Mouse (Mus musculus) liver, adult (tissue): ENCODE measurements around the gene Fermt2.

Experiments
- GATA4 ChIP-seq: IDR thresholded peaks from 2 replicates; pipeline ENCODE4 v1.6.1; 2014; ENCODE audit warnings: mild to moderate bottlenecking, low read length; ENCODE audit not compliant: insufficient replicate concordance

Gene Fermt2

DNA sequence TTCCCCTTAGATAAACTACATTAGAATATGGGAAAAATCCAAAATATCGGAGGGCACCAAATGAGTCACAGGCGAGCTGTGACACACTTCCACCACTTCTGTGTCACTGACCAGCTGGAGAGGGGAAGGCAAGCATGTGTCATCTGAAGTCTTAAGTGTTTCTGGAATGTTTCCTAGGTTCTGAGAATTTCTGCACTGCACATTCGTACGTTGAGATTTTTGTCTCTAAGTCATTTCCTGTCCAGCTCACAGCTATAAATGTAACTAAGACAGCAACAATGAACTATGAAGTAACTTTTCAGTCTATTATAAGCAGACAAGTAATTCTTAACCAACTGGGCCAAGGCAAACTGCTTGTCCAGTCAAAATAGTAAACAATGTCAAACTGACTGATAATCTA, 37.9 kb downstream of the Fermt2 start:
- TF ChIP-seq GATA4, result no peak

DNA sequence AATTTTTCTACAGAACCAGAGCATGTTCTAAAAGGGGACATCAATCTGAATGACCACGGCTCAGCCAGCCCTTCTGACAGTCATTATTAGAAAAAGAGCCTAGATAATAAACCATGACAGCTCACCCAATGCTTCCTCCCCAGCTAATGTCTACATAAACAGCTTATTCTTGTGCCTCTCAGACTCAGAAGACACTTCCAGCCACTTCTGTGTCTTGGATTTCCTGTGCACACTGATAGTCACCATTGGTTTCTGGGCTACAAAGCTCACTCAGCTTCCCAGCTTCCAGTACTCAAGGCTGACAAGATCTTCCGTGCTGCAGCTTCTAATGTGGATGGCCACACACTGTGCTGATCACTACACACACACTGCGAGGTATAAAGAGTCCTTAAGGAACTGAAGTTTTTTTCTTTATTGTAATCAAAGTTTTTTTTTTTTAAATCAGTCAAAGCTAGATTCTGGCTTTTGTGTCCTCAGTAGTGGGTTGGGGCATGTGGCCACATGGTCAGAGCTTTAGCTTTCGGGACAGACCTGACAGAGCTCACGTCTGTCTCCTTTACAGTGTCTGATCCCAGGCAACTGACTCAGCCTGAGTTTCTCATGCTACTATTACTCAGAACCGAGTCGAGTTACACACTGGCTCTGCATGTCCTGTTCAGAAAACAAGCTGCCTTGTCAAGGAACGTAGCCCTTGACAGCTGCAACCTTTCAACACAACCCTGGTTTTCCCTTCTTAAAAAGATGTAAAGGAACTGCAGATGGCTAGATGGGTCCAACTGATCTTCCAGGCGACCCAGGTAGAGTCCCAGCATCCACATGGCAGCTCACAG, 50.7 kb downstream of the Fermt2 start:
- peak; percentile 62 for TF ChIP-seq GATA4

DNA sequence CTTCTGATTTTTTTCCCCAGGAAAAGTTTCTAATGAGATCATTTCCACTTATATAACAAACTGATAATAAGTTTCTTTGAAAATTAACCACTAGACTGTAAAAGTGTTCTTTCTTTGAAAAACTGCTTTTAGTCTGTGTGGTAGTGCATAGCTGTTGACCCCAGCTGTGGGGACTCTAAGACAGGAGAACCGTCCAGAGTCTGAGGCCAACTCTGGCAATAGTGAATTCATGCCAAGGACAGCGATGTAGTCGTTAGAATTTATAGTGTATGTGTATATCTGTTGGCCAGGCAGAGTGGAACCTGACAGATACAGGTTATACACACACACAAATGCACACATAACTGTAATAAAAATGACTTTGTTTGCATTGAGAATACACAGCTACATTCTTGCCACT, 51.4 kb downstream of the Fermt2 start:
- TF ChIP-seq GATA4, result no peak

DNA sequence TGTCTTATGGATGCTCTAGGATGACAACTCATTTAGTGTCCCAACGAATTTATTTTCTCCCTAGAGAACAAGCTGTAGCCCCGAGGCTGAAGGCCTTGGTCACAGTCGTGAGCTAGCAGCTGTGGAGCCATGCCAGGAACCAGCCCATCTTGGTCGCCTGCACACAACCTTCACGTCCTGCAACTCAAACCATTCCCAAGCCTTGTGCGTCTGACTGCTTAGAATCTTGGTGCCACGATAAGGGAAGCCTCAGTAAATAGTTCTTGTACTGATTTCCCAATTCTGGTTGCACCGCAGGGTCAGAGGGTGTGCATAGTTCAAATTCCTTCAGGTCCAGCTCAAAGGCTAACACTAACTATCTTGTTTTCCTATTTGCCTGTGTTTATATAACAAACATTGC, 52.3 kb downstream of the Fermt2 start:
- TF ChIP-seq GATA4, result peak; percentile 96

DNA sequence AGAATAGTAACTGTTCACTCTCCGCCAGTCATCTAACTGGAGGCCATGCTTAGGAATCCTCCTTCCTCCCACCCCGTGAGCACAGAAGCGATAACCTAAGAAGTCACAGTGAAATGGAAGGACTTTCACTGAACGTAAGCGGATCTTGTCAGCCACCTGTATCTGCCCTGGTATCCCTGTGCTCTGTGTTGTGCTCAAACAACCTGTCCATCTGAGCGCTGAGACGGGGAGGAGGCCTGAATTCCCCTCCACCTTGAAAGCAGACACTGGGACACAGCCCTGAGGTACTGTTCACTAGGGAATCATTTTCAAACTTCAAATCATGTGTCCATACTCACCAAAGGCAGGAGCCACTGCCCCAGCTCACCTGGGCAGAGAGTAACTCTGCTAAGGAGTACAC, 52.9 kb downstream of the Fermt2 start:
- no peak for TF ChIP-seq GATA4

DNA sequence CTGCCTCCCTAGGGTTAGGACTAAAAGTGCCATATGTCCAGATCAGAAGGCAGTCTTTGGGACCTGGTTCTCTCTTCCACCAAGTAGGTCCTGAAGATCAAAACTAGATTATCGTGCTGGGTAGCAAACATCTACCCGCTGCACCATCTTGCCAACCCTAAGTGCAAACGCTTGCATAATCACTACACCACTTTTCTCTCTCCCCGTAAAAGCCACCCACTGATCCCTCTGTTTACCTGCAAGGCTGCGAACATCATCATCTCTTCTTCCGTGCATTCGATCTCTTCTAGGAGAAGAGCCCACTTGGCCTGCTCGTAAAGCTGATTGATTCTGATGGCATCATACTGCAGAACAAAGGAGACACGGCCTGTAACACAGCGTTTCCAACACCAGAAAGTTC, 57.4 kb downstream of the Fermt2 start:
- no peak for TF ChIP-seq GATA4

DNA sequence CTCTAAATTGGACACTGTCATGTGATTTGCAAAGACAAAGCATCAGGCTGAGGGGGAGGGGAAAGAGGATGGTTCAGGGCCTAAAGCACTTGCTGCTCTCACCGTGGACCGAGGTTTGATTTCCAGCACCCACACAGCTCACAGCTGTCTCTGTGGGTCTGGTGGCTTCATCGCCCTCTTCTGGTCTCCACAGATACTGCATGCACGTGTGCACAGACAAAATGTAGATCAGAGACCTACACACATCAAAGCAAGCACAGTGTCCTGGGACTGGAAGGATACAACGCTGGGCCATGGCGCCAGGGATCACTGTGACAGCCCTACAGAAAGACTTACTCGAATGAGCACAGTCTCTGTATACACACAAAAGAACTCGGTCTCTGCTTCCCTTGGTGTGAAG, 60.5 kb downstream of the Fermt2 start:
- TF ChIP-seq GATA4, result no peak

DNA sequence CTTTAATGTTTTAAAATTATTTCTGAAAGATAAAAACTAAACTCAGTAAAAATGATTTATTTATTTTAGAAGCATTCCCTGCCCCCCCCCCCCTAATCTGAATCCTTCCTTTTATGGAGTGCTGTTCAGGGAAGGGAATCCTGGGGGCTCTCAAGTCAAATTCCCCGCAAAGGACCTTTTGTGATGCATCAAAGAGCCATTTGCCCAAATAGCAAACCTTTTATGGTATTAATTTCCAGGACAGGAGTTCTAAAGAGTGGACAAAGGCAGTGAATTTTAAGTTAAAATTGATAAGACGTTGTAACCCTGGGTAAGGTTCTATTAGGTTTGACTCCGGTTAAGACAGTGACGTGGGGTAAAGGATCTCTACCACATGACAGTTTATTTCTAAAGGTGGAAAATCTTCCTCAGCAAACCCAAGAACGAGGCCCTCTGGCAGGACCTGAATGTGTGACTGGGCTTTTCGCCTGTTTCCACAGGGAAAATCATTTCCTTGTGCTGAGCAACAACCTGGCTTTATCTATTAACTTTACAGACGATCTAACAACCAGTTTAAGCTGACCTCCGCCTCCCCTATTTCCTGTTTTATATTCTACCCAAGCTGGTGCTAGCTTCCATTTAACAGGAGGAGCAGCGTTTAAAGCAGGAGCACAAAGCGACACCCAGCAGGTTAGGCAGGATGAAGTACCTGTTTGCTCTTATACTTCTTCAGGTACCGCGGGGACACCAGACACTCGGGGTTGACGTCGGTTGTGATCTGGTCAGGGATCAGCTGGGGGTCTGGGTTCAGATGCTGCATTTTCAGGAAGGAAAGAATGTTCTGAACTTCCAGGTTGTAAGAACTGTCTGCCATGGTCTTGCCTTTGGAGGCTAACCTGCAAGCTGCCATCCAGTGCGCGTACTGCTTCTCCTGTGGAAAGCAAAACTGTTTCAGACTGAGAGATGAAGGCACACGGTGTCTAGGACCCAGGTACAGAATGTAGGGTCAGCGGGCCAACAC, 65.6 kb downstream of the Fermt2 start:
- TF ChIP-seq GATA4, result no peak

DNA sequence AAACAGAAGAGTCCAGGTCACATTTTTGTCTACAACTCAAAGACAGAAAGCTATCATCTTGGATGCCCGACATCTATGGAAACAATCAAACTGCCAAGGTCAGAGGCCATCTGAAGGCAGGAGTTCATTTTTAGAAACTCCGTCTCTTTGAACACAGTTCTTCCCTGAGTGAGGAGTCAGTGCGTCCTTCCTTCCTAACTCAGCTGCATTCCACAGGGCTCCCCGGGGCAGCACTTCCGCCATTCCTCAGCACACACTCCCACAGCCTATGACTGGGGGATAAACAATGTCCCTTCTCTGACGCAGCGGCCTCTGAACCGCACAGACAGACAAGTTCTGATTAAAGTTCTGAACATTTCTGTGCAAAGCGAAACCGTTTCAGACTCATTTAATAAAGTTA, 66.3 kb downstream of the Fermt2 start:
- no peak; the same call in 1 of the 2 replicates for TF ChIP-seq GATA4

DNA sequence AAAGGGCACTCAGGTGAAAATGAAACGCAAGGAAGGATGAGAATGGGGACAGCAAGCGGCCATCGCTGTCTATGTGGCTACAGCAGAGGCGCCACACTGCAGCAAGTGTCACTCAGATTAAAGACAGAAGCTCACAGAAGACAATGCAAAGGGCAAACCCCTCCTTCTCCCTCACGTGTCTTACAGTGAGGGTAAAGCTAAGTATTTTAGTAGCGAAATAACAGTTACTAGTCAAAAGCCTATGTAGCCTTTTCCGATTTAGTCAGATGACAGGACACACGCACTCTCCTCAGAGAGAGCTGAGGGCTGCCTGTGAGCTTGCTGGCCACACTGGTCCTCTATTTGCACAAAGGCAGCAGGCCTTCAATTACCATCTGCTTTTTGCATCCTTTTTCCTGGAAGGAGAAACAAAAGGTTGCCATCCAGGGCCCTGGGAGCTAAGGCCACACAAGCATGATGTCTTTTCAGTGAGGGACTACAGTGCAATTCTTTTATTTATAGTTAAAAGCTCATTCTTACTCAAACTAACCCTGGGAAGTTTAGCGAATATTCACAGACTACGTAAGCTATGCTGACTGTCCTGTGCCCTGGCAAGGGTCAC, 66.9 kb downstream of the Fermt2 start:
- no peak for TF ChIP-seq GATA4

DNA sequence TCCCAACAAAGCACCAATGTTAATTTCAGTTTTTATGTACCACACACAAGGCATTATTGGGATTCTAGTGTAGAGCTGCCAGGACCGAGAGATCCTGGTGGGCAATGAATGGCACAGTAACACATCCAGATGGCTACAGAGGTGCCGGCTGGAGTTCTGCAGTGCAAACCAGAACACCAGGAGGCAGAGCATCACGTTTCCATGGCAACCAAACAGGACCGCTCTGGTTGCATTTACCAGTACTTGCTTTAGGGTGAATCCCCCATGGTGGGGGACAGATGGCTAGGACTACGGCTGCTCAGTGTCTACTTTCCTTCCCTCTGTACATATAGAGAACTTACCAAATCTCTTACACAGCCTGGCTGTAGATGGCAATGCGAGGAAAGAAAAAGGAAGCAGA, 67.5 kb downstream of the Fermt2 start:
- TF ChIP-seq GATA4, result no peak

DNA sequence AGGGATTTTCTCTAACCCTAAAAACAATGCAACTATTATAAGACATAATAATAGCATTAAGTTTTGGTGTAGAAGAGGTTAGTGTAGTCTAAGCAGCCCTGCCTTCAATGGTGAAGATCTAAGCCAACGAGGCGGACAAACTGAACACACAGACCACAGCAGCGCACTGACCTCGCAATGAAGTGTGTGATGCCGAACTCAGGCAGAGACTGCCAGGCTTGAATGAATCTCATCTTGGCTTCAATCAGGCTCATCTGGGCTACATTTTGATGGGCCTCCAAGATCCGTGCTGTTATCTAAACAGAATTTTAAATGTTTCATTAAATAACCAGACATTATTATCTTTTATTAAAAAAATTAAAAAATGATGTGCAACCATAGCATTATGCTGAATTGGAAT, 68.0 kb downstream of the Fermt2 start:
- TF ChIP-seq GATA4, result no peak

DNA sequence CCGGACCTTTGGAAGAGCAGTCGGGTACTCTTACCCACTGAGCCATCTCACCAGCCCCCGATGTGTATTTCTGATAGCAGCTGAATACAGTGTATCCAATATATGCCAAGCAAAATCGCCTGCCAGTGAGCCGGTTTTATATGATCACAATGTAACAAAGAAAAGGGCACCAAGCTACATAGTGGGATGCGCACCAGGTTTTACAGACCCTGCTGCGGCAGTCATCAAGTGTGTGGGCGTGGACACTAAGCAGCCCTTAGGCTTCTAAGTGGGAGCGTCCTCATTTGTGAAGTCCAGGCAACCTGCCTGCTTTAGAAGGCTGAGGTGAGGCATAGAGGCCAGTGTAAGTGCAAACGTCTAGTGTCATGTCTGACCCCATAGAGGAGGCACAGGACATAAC, 69.4 kb downstream of the Fermt2 start:
- no peak for TF ChIP-seq GATA4

DNA sequence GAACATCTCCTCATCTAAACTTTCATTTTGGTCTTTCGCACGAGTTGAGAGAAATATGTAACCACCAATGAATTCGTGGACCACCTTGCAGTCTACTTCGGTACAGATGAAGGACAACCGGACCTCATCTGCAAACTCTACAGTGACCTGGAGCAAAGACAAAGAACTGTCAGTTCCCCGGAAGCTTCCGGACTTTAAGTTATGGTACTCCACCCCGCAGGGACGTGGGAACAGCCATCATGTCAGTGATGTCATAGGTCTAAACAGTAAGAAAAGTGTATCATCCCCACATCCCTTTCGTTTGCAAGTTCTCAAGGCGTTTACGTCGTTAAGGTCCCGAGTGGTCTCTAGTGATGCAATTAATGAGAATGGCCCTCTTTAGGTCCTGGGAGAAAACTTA, 70.0 kb downstream of the Fermt2 start:
- no peak for TF ChIP-seq GATA4

DNA sequence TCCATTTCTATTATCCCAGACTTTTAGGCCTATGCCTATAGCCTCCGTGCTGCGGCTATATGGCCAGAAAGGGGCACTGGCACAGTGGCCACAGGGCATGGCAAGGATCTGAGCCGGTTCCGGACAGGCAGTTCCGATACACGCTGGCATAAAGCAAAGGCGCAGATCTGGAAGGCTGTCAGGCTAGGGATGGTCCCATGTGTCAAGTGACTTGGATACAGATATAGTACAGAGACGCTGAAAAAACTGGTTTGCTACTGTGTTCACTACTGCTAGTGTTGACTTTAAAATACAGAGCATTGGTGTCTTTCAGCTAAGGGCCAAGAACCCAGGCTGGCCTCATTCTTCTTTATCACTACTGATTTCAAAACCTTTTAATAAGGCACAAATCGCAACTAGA, 72.9 kb downstream of the Fermt2 start:
- peak; percentile 71; the same call in 1 of the 2 replicates for TF ChIP-seq GATA4

DNA sequence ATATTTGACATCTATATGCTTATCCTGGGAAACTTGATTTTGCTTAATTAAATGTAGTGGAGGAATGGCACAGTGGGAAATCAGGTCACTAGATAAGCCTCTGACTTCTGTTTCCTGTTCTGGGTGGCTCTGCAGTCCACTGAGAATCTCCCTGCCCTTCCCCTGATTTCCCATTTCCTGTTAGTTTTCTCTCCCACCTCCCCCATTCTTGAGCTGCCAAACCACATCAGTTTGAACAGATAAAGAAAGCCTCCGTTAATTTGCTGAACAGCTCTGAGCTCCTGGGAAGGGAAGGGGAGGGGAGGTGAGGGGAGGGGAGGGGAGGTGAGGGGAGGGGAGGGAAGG, 73.4 kb downstream of the Fermt2 start:
- peak; percentile 100 for TF ChIP-seq GATA4
